Mouse (Mus musculus): ENCODE results near the gene Zfp418. TPM values are rescaled to one million over a fixed set of nuclear protein-coding genes. Genes with fewer than 3 reads are reported as not detected.
"Not testable (repeated sequence)": the region's sequence is repeated elsewhere in the genome, so short reads cannot be mapped to it uniquely, and the experiment has no call there.

The Zfp418 gene
- polyA plus RNA-seq (2015; fragmentation: Nextera tagmentation; extraction: Ambion mirVana), result 2.5 TPM in 2 replicates

GRCm38 (mm10) chr7:7171227-7172147 is at the start of gene Zfp418:
Zfp418 (plus strand) TSS chr7:7171330.
- Histone ChIP-seq H3K4me2 (peak within 1 kb of the TSS; percentile 59), H3K4me3 (replicated peaks) (peak within 1 kb of the TSS; percentile 66), H3K27ac (peak within 1 kb of the TSS; percentile 80; the same call in 1 of the 2 replicates), H3K4me1 (peaks cover 2% of the 10 kb centered on the region; the same call in 1 of the 2 replicates), H3K27me3 (replicated peaks) (no peaks in the 10 kb centered on the region), H3K9ac (peak within 1 kb of the TSS; percentile 35), H3K36me3 (peaks cover 3% of the 10 kb centered on the region; the same call in 1 of the 2 replicates), H3K9me3 (no peaks in the 10 kb centered on the region)
- peak; percentile 95 for ATAC-seq (ENCODE audit: insufficient read depth, low FRiP score, low read depth)
- 1% methylated on average over 26 of the region's 26 CpGs for WGBS

- no peaks in the 10 kb centered on the region for H3K27me3 ChIP-seq (replicated peaks)
- no peaks in the 10 kb centered on the region for H3K9me3 ChIP-seq
- 53% methylated on average over 6 of the region's 6 CpGs for WGBS
- no peak overlapping the region for H3K9ac ChIP-seq
- H3K27ac ChIP-seq, result no peak overlapping the region
- peaks cover 8% of the 10 kb centered on the region; the same call in 1 of the 2 replicates for H3K36me3 ChIP-seq
- no peak for ATAC-seq (ENCODE audit: insufficient read depth, low FRiP score, low read depth)
- peak overlapping the region; percentile 64 for H3K4me2 ChIP-seq
- H3K4me1 ChIP-seq, result 0 out of 2 replicates have a peak, but pooled peaks cover 3% of the 10 kb centered on the region
- peak overlapping the region; percentile 70 for H3K4me3 ChIP-seq (replicated peaks)
Observed at GRCm38 (mm10) chr7:7121602-7121980, 49.5 kb upstream of the Zfp418 start.

- H3K4me3 ChIP-seq (replicated peaks); H3K27me3 ChIP-seq (replicated peaks); H3K4me2 ChIP-seq; H3K36me3 ChIP-seq; H3K9me3 ChIP-seq; H3K9ac ChIP-seq; H3K27ac ChIP-seq; ATAC-seq (ENCODE audit: insufficient read depth, low FRiP score, low read depth); H3K4me1 ChIP-seq: not testable (repeated sequence)
- WGBS, result 93% methylated on average over 15 of the region's 15 CpGs
Observed at GRCm38 (mm10) chr7:7130491-7131124, 40.5 kb upstream of the Zfp418 start.

GRCm38 (mm10) chr7:7132751-7133150 is 38.4 kb upstream of the Zfp418 start:
- Histone ChIP-seq H3K4me1 (no peaks in the 10 kb centered on the region), H3K4me3 (replicated peaks) (no peak overlapping the region), H3K27me3 (replicated peaks) (no peaks in the 10 kb centered on the region), H3K9me3 (no peaks in the 10 kb centered on the region), H3K9ac (no peak overlapping the region), H3K27ac (no peak overlapping the region), H3K4me2 (no peak overlapping the region), H3K36me3 (no peaks in the 10 kb centered on the region)
- no peak for ATAC-seq (ENCODE audit: insufficient read depth, low FRiP score, low read depth)
- WGBS, result 74% methylated on average over 8 of the region's 8 CpGs

- ATAC-seq (ENCODE audit: insufficient read depth, low FRiP score, low read depth), result peak; percentile 91
- Histone ChIP-seq H3K4me2 (peak within 1 kb of the TSS; percentile 64), H3K27me3 (replicated peaks) (no peaks in the 10 kb centered on the region), H3K36me3 (no peaks in the 10 kb centered on the region), H3K4me1 (no peaks in the 10 kb centered on the region), H3K4me3 (replicated peaks) (peak within 1 kb of the TSS; percentile 51), H3K9ac (no peak within 1 kb of the TSS; the same call in 1 of the 2 replicates), H3K9me3 (no peaks in the 10 kb centered on the region), H3K27ac (no peak within 1 kb of the TSS)
- 6% methylated on average over 16 of the region's 16 CpGs for WGBS
Observed at GRCm38 (mm10) chr7:7136379-7136866, 34.7 kb upstream of the Zfp418 start, which contains the start of gene Zfp773. Zfp773 (minus strand) TSS chr7:7136755.

GRCm38 (mm10) chr7:7144215-7144614 is 26.9 kb upstream of the Zfp418 start:
- Histone ChIP-seq H3K9ac (no peak overlapping the region), H3K4me1 (no peaks in the 10 kb centered on the region), H3K27ac (no peak overlapping the region), H3K4me2 (no peak overlapping the region), H3K27me3 (replicated peaks) (no peaks in the 10 kb centered on the region), H3K9me3 (no peaks in the 10 kb centered on the region), H3K4me3 (replicated peaks) (no peak overlapping the region), H3K36me3 (no peaks in the 10 kb centered on the region)
- no peak for ATAC-seq (ENCODE audit: insufficient read depth, low FRiP score, low read depth)
- WGBS, result 82% methylated on average over 1 of the region's 1 CpGs

GRCm38 (mm10) chr7:7145991-7146608 is 25.0 kb upstream of the Zfp418 start:
- no peaks in the 10 kb centered on the region for H3K9me3 ChIP-seq
- H3K27ac ChIP-seq, result no peak overlapping the region
- H3K4me1 ChIP-seq, result no peaks in the 10 kb centered on the region
- no peaks in the 10 kb centered on the region for H3K27me3 ChIP-seq (replicated peaks)
- H3K36me3 ChIP-seq, result no peaks in the 10 kb centered on the region
- no peak overlapping the region for H3K4me2 ChIP-seq
- WGBS, result 89% methylated on average over 15 of the region's 15 CpGs
- no peak overlapping the region for H3K9ac ChIP-seq
- H3K4me3 ChIP-seq (replicated peaks), result no peak overlapping the region
- ATAC-seq (ENCODE audit: insufficient read depth, low FRiP score, low read depth), result no peak

GRCm38 (mm10) chr7:7185897-7186296 is 14.8 kb downstream of the Zfp418 start:
- no peak for ATAC-seq (ENCODE audit: insufficient read depth, low FRiP score, low read depth)
- no peak overlapping the region for H3K9ac ChIP-seq
- H3K4me3 ChIP-seq (replicated peaks), result no peak overlapping the region
- H3K27me3 ChIP-seq (replicated peaks), result no peaks in the 10 kb centered on the region
- no peak overlapping the region for H3K27ac ChIP-seq
- H3K9me3 ChIP-seq, result no peaks in the 10 kb centered on the region
- no peak overlapping the region for H3K4me2 ChIP-seq
- H3K36me3 ChIP-seq, result peaks cover 14% of the 10 kb centered on the region; the same call in 1 of the 2 replicates
- WGBS, result 85% methylated on average over 1 of the region's 1 CpGs
- 0 out of 2 replicates have a peak, but pooled peaks cover 4% of the 10 kb centered on the region for H3K4me1 ChIP-seq

- H3K9ac ChIP-seq, result no peak overlapping the region
- H3K27me3 ChIP-seq (replicated peaks), result no peaks in the 10 kb centered on the region
- H3K36me3 ChIP-seq, result peaks cover 4% of the 10 kb centered on the region; the same call in 1 of the 2 replicates
- peak overlapping the region; percentile 49 for H3K4me2 ChIP-seq
- H3K4me3 ChIP-seq (replicated peaks), result peak overlapping the region; percentile 53
- no peaks in the 10 kb centered on the region for H3K9me3 ChIP-seq
- peak; percentile 42; the same call in 1 of the 2 replicates for ATAC-seq (ENCODE audit: insufficient read depth, low FRiP score, low read depth)
- H3K27ac ChIP-seq, result no peak overlapping the region
- H3K4me1 ChIP-seq, result 0 out of 2 replicates have a peak, but pooled peaks cover 4% of the 10 kb centered on the region
- WGBS, result 17% methylated on average over 13 of the region's 13 CpGs
Observed at GRCm38 (mm10) chr7:7187417-7188190, 16.5 kb downstream of the Zfp418 start.

GRCm38 (mm10) chr7:7188191-7188942 is 17.2 kb downstream of the Zfp418 start:
- H3K27me3 ChIP-seq (replicated peaks), result no peaks in the 10 kb centered on the region
- peak overlapping the region; percentile 53 for H3K4me3 ChIP-seq (replicated peaks)
- H3K9me3 ChIP-seq, result no peaks in the 10 kb centered on the region
- no peak overlapping the region for H3K27ac ChIP-seq
- H3K9ac ChIP-seq, result no peak overlapping the region
- H3K4me1 ChIP-seq, result 0 out of 2 replicates have a peak, but pooled peaks cover 4% of the 10 kb centered on the region
- peak overlapping the region; percentile 49 for H3K4me2 ChIP-seq
- H3K36me3 ChIP-seq, result no peaks in the 10 kb centered on the region
- peak; percentile 93 for ATAC-seq (ENCODE audit: insufficient read depth, low FRiP score, low read depth)
- 9% methylated on average over 18 of the region's 18 CpGs for WGBS

All from stomach, embryonic 15.5 days (tissue).